Mouse (Mus musculus): ENCODE results near the gene Ccdc81. TPM values are rescaled to one million over a fixed set of nuclear protein-coding genes. Genes with fewer than 3 reads are reported as not detected.
A peak's percentile ranks its signal among the peaks of the same experiment; 100 is the strongest.

Gene Ccdc81
- total RNA-seq (2021): under 1 TPM; 0.20 to 0.29 TPM
- long read RNA-seq, experiment 1: 0 reads
- long read RNA-seq, experiment 2: 0 reads

DNA sequence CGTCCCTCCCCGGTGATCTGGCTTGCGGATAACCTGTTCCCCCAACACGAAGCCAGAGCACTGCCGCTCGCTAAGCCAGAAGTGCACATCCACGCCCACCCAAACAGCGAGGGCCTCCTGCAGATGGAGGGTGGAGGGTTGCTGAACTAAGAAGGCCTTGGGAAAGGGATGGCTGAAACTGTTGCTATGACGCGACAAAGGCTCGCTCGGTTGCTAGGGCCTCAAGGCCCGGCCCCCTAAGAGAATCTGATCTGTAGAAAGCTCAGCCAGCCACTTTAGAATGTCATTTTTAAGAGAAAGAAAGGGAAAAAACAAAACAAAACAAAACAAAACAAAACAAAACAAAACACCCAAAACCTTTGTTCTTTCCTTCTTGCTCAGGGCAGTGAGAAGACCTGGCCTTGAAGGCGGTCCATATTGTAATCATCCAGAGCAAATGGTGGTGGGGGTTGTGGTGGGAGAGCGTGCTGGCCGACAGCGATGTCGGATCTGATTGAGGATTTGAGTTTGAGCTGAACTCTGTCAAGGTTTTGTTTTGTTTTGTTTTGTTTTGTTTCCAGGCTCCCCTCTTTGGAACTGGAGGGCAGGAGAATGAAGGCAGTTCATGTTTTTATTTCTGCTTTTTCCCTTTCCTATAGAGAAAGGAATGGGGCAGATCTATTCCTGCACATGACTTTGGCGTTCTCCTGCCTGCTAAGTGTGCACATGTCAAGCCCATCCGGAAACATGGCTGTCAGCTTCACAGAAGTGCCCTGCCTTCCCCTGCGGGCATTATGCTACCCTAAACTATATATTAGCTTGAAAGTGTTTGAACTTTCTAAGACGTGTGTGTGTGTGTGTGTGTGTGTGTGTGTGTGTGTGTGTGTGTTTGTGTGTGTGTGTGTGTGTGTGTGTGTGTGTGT, at the start of gene Ccdc81:
Ccdc81 (minus strand) TSS at position 188 of the 902 bp plus-strand sequence.
- DNase-seq (ENCODE audit: low spot score in 2 of 2): no peak

DNA sequence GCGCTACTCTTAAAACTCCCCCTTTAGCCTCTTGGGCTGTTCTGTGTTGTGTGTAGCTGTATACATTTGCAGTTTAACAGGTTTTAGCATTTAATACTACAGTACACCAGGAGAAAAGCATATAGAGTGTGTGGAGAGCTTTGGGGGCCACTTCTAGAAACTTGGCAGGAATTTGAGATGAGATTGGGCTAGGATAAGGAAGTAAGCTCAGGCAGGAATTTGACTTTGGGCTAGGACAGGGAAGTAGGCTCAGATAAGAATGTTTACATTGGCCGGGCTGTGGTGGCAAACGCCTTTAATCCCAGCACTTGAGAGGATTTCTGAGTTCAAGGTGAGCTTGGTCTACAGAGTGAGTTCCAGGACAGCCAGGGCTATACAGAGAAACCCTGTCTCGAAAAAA, 46.0 kb upstream of the Ccdc81 start:
- DNase-seq (ENCODE audit: low spot score in 2 of 2): no peak

DNA sequence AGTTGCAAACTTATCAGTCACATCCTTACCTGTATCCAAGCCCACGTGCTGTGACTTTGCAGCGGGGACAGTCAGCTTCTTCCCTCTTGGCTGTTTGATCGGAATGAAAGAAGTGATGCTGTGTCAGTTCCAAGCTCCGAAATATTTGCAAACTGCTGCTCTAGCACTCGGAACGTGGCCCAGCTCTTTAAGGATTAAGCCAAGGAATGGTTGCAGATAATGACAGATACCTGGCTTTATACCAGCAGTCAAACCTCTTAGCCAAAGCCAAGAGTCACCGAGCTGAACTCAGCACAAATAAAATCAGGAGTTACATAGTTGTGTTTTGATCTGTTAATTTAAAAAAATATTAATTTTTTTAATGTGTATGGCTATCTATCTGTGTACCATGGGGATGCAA, 44.6 kb upstream of the Ccdc81 start:
- DNase-seq (ENCODE audit: low spot score in 2 of 2): no peak

DNA sequence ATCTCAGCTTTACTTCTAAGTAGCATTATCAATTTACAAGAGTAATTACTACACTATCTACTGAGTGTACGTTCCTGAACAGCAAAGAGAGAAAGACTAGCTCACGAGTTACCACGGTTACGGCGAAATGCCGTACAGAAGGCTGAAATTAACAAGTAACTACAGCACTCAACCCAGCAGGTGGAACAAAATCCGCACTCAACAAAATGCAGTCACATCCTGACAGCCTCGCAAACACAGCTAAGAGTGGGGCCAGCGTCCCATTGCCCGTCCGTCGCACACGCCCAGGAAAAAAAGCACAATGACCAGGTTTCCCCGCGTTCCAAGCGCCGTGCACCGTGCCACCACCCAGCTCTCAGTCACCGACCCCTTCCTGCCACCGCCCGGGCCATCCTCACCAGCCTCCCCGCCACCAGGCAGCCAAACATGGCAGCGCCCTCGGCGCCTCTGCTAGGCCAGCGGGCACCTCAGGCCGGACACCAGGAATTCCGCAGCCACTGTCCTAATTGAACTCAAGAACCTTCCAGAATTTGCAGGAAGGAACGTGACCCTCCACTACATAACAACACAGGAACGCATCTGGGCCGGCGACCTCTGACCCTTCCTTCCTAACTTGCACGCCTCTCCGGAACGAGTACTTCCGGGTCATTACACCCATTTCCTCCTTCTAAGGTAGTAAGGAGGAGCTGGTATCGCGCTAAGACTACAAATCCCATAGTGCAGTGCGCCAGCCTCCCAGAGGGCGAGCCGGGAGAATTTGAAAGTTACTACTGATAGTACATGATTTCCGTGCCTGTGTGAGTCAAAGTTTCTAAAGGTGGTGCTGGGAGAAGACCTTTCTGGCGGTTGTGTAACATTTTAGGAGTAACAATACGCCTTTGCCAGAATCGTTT, 37.4 kb upstream of the Ccdc81 start, which contains the start of gene Hikeshi:
Hikeshi (minus strand) TSS at position 634 of the 893 bp plus-strand sequence.
- peak; percentile 79 to 84 for DNase-seq (ENCODE audit: low spot score in 2 of 2)

DNA sequence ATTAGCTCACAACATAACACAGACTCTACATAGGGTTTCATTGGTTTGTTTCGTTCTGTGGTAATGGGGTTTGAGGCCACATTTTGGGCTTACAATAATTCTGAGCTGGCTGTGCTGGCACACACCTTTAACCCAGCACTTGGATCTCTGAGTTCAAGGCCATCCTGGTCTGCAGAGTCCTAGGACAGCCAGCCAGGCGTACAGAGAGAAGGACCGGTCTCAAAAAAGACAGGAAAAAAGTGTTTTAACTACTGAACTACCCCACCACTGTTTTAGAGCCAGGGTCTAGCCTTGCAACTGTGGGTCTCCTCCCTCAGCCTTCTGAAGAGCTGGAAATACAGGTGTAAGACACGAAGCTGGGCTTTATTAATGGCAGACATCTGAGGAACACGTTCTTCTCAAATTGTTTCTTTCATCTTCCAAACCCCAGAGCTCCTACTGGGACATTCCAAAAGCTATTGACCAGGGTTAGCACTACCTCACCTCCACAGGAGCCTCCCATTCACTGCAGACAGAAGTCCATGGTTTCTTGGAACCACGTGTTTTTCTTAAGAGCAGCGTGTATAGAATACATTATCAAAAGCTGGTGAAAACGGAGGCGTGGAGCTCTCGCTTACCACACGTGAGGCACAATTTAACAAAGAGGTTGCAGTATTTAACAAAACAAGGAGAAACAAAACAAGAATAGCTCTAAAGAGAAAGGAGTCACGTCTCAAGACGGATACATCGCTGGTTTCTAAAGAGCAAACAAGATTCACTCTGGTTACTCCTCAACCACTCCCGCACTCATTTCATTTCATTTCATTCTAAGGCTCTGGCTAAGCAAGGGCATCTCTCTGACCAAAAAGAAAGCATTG, 36.3 kb upstream of the Ccdc81 start:
- DNase-seq (ENCODE audit: low spot score in 2 of 2): peak in 1 of 2 experiments; percentile 5

DNA sequence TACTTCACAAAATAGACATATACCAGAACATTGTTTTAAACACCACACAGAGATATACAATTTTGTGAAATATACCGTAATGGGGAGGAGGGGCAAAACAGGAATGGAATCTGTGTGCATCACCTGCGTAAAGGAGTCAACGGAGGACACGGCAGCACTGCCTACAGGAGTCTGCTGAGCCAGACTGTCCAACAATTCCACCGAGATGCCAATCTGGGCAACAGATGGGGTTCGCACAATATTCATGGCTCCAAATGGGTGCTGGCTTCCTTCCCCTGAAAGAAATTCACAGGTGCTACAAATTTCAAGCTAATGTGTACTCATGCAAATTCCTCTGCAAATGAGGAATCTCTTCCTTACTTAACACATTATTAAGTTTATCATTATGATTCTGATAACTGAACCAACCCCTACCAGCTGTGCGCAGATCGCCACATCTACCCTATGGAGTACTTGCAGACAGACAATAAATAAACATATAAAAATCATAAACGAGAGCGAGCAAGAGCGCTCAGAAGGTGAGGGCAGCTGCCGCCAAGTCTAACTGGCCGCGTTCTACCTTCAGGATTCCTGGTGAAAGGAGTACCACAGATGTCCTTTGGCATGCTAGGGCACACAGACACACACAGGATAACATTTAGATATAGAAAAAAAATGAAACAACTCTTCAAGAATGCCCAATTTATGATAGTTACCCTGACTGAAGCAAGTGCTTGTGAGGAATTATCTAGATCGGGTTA, 20.2 kb upstream of the Ccdc81 start:
- DNase-seq (ENCODE audit: low spot score in 2 of 2): no peak

DNA sequence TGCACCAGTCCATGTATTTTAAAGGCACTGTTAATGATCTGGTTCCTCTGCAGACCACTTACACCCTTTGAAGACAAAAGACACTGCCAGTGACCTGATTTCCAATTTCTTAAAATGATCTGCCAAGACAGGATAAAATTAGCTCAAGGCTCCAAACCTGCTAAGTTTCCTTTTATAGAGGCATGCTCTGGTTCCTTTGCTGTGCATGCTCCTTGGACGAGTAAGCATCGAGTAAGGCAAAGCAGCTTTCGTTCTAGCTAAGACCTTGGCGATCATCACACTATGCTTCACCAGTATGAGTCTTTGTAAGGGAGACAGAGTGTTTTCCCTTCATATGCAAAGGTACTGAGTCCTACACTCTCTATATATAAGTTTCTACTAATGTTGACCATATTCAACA, 14.3 kb upstream of the Ccdc81 start:
- DNase-seq (ENCODE audit: low spot score in 2 of 2): no peak

DNA sequence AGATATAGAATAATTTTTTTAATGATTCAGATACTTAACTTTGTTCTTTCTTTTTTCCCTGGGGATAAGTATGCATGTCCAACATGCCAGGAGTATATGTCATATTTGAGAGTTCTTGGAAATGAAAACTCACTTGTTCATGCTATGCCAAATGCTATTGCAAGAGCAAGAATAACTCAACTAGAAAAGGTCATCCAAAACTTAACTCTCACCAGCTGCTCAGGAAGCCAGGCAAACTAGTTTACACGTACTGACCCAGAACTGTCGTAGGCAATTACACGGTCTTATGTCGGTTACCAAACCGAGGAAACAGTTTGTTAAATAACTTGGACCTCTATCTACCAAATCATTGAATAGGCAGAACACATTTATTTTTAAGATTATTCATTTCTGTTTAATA, 13.3 kb upstream of the Ccdc81 start:
- DNase-seq (ENCODE audit: low spot score in 2 of 2): no peak

DNA sequence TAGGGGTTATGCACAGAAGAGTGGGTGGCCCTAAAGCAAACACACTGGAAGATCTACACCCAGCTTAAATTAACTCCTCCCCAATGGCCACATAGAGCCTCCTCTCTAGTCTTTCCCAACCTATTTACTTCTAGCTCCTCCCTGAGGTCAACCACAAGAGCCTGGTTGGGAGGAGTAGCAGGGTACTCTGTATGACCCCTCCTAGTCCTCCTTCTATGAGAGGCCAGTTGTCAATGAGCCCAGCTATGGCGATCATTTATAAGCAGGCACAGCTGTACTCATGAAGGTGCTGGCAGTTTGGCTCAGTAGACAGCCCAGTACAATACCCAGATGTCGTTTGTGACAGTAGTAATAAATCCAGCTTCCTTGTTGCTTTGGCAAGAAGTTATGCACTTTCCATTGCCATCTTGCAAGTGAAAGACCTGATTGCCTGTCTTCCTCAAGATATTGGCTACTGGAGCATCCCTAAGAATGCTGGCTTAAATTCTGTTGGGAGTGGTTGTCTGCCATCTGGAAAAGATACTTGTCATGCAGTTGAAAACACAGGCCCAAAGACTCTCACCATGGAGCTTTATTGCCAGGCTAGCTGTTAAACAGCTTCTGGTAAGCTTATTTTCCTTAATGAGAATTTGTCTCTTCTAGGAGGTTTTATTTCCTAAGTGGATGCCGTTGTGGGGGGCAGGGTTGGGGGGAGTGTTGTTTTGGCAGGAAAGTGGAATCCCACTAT, 10.2 kb upstream of the Ccdc81 start:
- DNase-seq (ENCODE audit: low spot score in 2 of 2): no peak

DNA sequence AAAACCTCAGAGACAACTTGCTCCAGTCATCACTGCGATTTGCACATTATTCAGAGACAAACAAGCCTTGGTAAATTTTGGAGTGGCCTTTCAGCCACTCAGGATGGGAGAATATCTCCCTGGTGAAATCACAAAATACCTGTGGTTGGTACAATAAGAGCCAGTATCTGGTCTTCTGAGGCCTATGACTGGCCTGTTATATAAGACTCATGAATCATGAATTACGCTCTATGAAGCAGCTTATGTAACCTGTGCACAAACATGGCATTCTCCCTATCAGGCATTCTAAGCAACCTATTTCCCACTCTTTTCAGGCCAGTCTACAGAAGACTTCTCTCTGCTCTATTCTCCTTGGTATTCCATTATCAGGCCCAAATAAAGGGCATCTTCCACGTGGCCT, 8.9 kb upstream of the Ccdc81 start:
- DNase-seq (ENCODE audit: low spot score in 2 of 2): no peak

DNA sequence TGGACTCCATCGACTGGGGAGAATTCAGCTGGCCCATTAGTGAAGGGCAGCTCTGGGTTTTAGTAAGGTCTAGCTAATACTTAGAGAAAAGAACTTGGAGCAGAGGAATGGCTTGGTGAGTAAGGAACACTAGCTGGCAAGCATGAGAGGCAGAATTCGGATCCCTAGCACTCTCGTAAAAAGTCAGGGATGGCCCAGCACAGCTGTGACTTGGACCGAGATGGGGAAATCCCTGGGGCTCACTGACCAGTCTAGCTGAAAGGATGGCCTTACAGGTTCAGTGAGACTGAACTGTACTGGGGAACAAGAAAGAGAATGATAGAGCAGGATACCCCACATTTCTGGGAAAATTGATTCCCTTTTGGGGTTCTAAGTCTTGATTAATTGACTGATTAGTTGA, 6.3 kb upstream of the Ccdc81 start:
- no peak for DNase-seq (ENCODE audit: low spot score in 2 of 2)

DNA sequence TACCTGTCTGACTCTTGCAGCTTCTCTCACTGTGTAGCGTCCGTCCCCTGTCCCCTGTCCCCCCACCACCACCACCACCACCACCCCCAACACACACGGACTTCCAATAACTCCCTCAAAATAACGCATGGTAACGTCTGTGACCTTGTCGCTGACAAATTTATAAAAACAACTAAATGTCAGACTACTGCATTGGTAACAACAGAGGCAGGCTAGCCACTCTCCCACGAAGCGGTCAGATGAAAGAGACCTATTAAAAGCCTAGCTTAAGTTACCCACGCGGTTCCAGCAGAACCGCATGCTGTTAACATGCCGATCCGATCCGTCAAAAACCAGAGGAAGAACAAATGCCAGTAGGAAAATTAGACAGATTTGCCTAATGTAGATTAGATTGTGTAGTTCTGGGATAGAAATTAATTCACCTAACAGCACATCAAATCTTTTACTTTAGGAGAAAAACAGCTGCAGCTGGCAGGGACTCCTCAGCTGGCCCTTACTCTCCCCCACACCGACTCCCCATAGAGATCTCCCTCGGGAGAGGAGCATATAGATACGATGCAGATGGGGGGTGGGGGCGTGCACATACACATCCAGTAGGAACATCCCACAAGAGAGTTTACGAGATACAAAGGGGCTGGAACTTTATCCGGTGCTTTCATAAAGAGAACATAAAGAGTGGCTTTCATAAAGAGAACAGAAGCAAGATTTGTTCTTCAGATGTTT, 5.6 kb upstream of the Ccdc81 start:
- no peak for DNase-seq (ENCODE audit: low spot score in 2 of 2)

DNA sequence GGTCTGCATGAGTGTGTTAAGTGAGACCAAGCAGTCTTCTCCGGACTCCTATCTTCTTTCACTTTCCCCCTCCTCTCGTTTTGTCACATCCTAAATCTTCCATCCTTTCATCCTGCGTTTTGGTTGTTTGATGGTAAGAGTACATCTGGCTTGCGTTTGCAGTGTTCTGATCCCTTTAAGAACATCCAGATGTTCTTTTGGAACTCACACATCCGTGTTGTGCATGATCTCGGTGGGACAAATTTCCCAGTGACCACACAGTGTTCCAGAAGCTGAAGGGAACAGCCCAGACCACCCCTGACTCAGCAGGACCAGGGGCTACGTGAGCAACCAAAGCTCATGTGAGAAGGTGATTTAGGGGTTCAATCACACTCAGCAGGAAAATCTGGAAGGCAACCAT, 5.0 kb upstream of the Ccdc81 start:
- DNase-seq (ENCODE audit: low spot score in 2 of 2): no peak

DNA sequence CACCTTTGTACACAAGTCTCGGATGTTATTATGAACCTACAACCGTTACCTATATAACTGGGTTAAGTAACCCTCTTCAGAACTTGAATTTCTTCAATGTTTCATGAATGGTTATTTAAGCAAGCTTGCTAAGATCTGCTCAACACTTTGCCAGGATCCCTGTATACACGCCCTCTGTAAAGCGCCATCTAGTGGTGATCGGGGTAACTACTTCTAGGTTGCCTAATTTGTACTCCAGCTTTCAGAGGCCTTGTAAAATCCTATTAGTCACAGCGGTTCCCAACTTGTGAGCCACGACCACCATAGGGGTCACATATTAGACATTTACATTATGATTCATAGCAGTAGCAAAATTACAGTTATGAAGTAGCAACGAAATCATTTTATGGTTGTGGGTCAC, 4.5 kb upstream of the Ccdc81 start:
- peak; percentile 77 to 78 for DNase-seq (ENCODE audit: low spot score in 2 of 2)

DNA sequence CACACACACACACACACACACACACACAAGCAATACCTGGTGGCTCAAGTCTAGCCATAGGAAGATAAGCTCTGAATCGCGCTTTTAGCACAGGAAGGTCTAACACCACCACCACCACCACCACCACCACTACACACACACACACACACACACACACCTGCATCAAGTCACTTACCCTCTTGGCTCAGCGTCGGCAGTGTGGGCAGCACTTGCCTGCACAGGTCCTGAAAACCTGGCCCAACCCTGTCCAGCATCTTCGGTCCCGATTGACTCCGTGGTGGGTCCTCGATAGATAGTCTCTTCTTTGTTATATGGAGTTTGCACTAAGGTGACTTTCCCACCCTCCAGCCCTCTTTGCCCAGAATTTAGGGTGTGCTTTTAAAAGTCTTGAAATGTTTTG, 422 bp downstream of the Ccdc81 start:
- DNase-seq (ENCODE audit: low spot score in 2 of 2): no peak

DNA sequence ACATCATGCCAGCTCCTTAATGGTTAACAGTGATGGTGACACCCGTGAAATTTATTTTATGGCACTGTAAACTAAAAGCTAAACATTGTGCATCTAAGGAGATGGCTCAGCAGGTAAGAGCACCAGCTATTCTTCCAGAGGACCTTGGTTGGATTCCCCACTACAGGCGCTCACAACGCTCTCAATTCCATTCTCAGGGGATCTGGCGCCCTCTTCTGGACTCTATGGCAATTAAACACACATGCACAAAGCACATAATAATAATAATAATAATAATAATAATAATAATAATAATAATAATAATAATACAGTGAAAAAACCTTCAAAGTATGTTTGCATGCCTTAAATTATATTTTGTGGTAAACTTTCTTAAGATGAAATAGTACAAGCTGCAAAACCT, 11.6 kb downstream of the Ccdc81 start:
- peak; percentile 27 to 39 for DNase-seq (ENCODE audit: low spot score in 2 of 2)

DNA sequence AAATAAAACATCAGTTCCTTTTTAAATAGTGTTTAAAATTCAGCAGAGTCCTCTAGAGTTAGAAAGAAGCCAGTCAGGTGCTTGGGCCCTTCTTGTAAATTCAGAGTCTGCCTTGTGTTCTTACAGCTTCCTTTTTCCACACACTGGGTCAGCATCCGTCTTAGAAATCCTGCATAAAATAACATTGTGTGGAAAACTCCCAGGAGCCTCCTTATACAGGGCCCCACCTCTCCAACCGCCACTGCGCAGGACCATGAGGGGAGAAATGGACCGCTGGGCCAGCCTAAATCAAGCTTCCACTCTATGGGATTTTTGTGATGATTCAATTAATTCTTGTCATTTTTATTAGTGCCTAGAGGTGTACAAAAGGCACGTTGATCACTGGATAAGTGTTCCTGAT, 12.0 kb downstream of the Ccdc81 start:
- DNase-seq (ENCODE audit: low spot score in 2 of 2): no peak

DNA sequence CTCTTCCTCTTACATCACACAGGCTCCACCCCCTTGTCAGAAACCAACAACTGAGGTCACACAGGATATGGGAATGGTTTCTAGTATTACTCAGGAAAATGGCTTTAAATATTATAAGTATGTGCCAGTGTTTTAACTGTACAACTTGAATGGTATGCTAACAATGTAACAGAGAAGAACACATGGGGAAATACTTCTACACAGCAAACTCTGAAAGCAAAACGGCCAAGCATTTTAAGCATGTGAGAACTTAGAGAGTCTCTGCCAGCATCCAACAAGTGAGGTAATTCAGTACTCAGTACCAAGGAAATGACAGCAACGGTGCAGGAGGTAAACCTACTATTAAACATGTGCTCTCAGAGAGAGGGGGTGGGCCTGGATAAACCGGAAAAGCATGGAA, 18.9 kb downstream of the Ccdc81 start:
- DNase-seq (ENCODE audit: low spot score in 2 of 2): no peak

DNA sequence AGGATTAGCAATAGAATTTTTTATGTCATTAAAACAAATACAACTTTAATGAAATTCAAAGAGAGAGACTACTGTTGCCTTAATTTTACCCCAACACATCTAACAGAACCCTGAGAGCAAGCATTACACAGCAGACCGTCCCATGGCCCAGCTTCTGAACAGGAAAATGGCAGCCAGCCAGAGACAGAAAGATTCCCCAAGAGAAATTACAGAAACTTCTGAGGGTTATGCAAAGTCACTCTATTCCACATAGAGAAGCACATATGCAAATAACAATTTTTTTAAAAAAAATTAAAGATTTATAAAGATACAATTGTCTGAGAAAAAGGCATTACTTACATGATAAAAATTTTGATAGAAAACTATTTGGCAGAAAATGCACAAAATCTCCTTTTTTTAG, 23.7 kb downstream of the Ccdc81 start:
- DNase-seq (ENCODE audit: low spot score in 2 of 2): no peak
